Mouse (Mus musculus) hindbrain, embryonic 14.5 days (tissue): Measurements from ENCODE around the gene Cxcl3. TPM values are rescaled to one million over a fixed set of nuclear protein-coding genes. Genes with fewer than 3 reads are reported as not detected.

Experiments used
- ATAC-seq: fragments of 200-750 bp; cut with Nextera tagmentation; 2 replicates; pipeline ENCODE4 v1.8.0; 2017; ENCODE audit warnings: moderate number of reproducible peaks, mild to moderate bottlenecking, moderate TSS enrichment, moderate library complexity; ENCODE audit not compliant: low FRiP score
- DNase-seq: peaks from one replicate; pipeline ENCODE4 v3.0.0-alpha.2; 2015; ENCODE audit warnings: low spot score
- H3K27ac ChIP-seq: fragments of 300-500 bp; sonication (generic); 2 replicates; pipeline ENCODE4 v1.5.1; 2014; ENCODE audit warnings: mild to moderate bottlenecking, moderate library complexity
- H3K27me3 ChIP-seq: fragments of 300-500 bp; sonication (generic); 2 replicates; pipeline ENCODE4 v1.6.1; 2014; ENCODE audit warnings: mild to moderate bottlenecking, low read length, mixed read lengths; ENCODE audit not compliant: control insufficient read depth, insufficient read depth
- H3K36me3 ChIP-seq: fragments of 300-500 bp; sonication (generic); replicated peaks from 2 replicates; pipeline ENCODE4 v1.6.1; 2014; ENCODE audit not compliant: control insufficient read depth, insufficient read depth
- H3K4me1 ChIP-seq: fragments of 300-500 bp; sonication (generic); replicated peaks from 2 replicates; pipeline ENCODE4 v1.6.1; 2014; ENCODE audit warnings: antibody characterized with exemption, low read length, mixed read lengths; ENCODE audit not compliant: control insufficient read depth, insufficient read depth
- H3K4me2 ChIP-seq: fragments of 300-500 bp; sonication (generic); replicated peaks from 2 replicates; pipeline ENCODE4 v1.6.1; 2014; ENCODE audit warnings: mild to moderate bottlenecking, moderate library complexity
- H3K4me3 ChIP-seq: fragments of 300-500 bp; sonication (generic); replicated peaks from 2 replicates; pipeline ENCODE4 v1.5.1; 2014; ENCODE audit warnings: mild to moderate bottlenecking, low read length
- H3K9ac ChIP-seq: fragments of 300-500 bp; sonication (generic); 2 replicates; pipeline ENCODE4 v1.6.1; 2014
- H3K9me3 ChIP-seq: fragments of 300-500 bp; sonication (generic); 2 replicates; pipeline ENCODE4 v1.6.1; 2016; ENCODE audit warnings: low read length; ENCODE audit not compliant: control insufficient read depth
- WGBS: fragments of 180-500 bp; shearing (Covaris S2); extraction: QIAGEN DNeasy Blood & Tissue Kit; methylation state at CpG from one replicate; pipeline ENCODE4 v1.1.7; 2014; 5-methylcytosine and 5-hydroxymethylcytosine counted together
- polyA plus RNA-seq: library from polyadenylated mRNA; unstranded; fragments of >200 nt; fragmentation: Nextera tagmentation; extraction: Ambion mirVana; gene quantifications from 2 replicates; pipeline ENCODE4 v1.2.1, GENCODE M21; 2014

The Cxcl3 gene
- polyA plus RNA-seq, 1 experiment from 2014 or later: not detected

DNA sequence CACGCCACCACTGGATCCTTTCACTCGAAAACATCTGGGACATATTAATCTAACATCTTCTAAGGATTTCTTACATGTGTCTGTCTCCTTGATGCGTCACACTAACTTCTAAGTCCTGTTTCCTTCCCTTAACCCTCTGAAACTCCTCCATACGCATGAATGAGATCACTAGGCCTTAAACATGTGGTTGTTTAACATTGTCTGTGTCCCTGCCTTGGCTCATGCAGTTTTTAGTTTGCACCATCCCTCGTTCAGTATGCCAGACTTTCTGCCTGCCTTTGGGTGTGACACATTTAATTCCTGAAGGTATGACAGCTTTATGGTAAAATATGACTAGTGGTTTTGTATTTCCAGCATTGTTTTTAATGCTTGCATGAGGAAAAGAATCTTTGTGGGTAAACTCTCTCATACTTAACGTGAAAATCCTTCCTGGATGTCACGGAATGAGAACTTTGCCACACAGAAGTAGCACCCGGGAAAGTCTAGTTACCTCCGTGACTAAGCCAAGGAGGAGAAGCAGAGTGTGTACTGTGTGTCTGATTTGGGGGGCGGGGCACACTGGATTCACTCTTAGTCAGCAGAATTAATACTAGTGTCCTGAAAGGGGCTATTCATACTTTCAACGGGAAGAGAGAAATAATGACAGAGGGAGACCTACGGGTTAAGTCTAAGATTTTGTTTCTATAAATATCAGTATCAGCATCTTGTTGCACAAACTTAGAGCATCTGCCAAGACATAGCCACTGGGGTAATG lies 21.8 kb upstream of the Cxcl3 start:
- 82% methylated on average over 12 of the region's 12 CpGs for WGBS

DNA sequence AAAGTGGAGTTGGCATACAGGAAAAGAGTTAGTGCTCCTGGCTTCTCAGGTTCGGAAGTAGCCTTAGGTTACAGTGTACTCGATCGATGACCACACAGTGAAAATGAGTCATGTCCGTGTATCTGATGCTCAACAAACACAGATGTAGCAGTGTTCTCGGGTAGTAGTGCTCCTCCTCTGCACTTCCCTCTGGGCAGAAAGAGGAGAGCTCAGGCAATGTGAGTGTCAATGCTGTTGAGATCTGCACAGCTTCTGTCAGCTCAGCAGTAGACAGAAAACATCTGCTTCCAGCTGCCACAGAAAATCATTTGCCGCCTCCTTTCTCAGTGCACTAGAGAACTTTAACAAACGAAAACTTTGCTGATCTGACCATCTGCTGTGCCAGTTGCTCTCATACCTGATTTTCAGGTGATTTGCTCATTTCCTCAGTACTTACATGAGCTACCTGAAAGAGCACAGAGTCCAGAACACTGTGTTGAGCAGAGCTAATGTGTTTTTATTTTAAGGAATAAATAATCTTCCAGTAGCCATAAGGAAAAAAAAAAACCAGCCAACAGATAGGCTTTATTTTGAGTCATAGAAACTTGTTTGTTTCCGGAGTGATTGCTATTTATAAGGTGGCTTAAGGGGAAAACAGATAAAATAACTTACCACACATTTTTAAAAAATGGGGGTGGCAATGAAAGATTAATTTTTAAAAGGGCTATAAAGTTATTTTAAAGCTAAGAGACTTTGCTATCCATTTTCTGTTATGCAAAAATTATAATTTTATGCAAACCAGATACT lies 19.9 kb upstream of the Cxcl3 start:
- Histone ChIP-seq H3K4me2 (no peak overlapping the region), H3K27me3 (no peaks in the 10 kb centered on the region), H3K4me3 (no peak overlapping the region), H3K9ac (no peak overlapping the region), H3K36me3 (no peaks in the 10 kb centered on the region), H3K27ac (no peak overlapping the region), H3K4me1 (no peaks in the 10 kb centered on the region), H3K9me3 (no peaks in the 10 kb centered on the region)
- DNase-seq (no peak), ATAC-seq (no peak)
- 87% methylated on average over 8 of the region's 8 CpGs for WGBS

More for the DNA sequence above, 21.8 kb upstream of the Cxcl3 start:
- no peaks in the 10 kb centered on the region for H3K36me3 ChIP-seq
- no peak for ATAC-seq
- DNase-seq: no peak
- peaks cover 5% of the 10 kb centered on the region; the same call in 1 of the 2 replicates for H3K4me1 ChIP-seq
- no peak overlapping the region for H3K4me3 ChIP-seq
- no peak overlapping the region for H3K4me2 ChIP-seq
- H3K27ac ChIP-seq: no peak overlapping the region
- no peaks in the 10 kb centered on the region for H3K9me3 ChIP-seq
- H3K9ac ChIP-seq: no peak overlapping the region
- no peaks in the 10 kb centered on the region; the same call in 1 of the 2 replicates for H3K27me3 ChIP-seq

DNA sequence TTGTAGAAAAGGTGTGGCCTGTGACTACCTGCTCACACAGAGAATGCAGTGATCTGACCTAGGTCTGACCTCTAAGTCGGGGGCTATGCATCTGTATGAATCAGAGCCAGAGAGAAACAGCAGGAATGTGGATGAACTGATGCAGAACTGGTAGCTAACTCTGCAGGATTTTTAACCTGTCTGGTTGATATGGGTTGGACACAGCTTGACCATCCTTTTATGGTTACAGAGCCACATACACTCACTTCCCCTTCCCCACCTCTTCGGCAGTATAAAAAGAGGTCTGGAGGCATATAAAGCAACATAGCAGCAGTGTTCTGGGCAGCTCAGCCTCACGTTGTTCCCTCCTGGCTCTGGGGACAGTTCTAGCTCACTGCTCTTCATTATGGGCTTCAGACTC lies 17.7 kb upstream of the Cxcl3 start, which contains the start of gene Ppbp:
Gene Ppbp (plus strand): TSS at position 301 of the 400 bp plus-strand sequence.
- Histone ChIP-seq H3K4me3 (no peak within 1 kb of the TSS), H3K27me3 (no peaks in the 10 kb centered on the region), H3K4me2 (no peak within 1 kb of the TSS), H3K9me3 (no peaks in the 10 kb centered on the region), H3K36me3 (no peaks in the 10 kb centered on the region), H3K4me1 (no peaks in the 10 kb centered on the region), H3K27ac (no peak within 1 kb of the TSS), H3K9ac (no peak within 1 kb of the TSS)
- DNase-seq (no peak), ATAC-seq (no peak)
- 60% methylated on average over 3 of the region's 3 CpGs for WGBS

DNA sequence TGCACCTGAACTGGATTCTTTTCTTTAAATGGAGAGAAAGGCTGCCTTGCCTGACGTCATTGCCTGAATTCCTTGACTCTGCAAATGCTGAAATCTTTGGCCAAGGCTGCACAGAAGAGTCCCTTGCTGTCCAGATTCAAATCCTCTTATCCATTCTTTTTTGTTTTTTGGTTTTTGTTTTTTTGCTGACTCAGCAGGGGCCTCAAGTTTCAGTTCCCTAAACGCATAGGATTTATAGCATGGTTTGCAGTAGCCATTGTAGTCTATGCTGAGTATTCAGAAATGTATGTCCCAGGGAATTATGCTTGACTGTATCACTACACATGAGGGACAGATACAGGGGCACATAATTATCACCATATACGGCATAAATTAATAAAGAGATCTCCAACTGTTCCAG lies 14.5 kb upstream of the Cxcl3 start:
- DNase-seq: no peak
- WGBS: 77% methylated on average over 3 of the region's 3 CpGs
- ATAC-seq: no peak
- H3K27me3 ChIP-seq: no peaks in the 10 kb centered on the region
- no peak overlapping the region for H3K9ac ChIP-seq
- no peaks in the 10 kb centered on the region for H3K36me3 ChIP-seq
- no peak overlapping the region for H3K27ac ChIP-seq
- H3K9me3 ChIP-seq: no peaks in the 10 kb centered on the region
- no peaks in the 10 kb centered on the region for H3K4me1 ChIP-seq
- no peak overlapping the region for H3K4me2 ChIP-seq
- no peak overlapping the region for H3K4me3 ChIP-seq

DNA sequence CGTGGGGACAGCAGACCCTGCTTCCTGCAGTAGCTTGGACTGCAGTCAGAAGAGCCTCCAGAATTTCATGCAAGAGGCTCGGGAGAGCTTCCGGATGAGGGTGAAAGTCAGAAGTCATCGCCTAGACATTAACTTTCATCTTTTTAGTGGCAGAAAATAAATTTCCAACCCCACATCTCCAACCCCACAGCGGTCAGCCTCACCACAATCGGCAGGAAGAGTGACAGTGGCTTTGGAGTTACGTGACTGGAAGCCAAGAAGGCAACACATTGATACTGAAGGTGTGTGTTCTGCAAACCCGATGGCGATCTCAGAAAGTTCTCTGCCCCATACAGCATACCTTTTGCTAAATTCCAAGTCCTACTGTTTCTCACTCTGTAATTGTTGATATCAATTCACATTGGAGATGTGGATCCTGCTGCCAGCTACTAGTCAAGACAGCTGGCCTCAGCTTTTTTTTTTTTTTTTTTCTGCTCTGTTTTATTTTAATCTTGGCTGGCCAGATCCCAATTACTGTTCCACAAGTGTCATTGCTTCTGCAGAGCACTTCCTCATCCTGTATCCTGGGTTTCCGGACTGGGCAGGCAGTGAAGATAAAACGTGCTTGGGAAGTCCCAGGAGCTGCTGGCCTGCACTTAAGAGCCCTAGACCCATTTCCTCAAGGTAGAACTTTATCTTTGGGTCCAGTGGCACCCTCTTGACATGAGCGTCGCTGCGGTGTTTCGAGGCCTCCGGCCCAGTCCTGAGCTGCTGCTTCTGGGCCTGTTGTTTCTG lies 13.8 kb upstream of the Cxcl3 start, which contains the start of gene Pf4:
Gene Pf4 (plus strand): TSS at position 556 of the 774 bp plus-strand sequence.
- no peak for ATAC-seq
- Histone ChIP-seq H3K27ac (no peak within 1 kb of the TSS), H3K9me3 (no peaks in the 10 kb centered on the region), H3K9ac (no peak within 1 kb of the TSS), H3K4me2 (no peak within 1 kb of the TSS), H3K27me3 (no peaks in the 10 kb centered on the region), H3K4me1 (no peaks in the 10 kb centered on the region), H3K4me3 (no peak within 1 kb of the TSS), H3K36me3 (no peaks in the 10 kb centered on the region)
- 91% methylated on average over 16 of the region's 16 CpGs for WGBS
- DNase-seq: no peak

DNA sequence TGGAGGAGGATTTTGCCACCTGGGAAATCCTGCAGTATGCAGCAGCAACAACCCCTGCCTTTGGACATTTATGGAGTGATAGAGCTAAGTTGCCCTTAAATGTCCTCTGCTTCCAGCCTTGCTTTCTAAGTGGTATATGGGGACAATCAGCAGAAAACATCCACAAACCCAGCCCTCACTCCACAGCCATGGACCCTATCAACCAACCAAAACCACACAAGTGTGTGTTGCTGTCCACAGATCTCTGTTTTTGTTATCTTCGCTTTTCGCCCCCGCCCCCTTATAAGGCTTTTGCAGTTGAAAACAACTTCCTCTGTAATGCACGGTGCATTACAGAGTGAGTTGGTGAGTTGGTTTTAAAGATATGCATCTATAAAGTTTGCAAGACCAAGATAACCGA lies 10.3 kb upstream of the Cxcl3 start:
- Histone ChIP-seq H3K9ac (no peak overlapping the region), H3K4me3 (no peak overlapping the region), H3K27me3 (no peaks in the 10 kb centered on the region), H3K9me3 (no peaks in the 10 kb centered on the region), H3K36me3 (no peaks in the 10 kb centered on the region), H3K27ac (no peak overlapping the region), H3K4me2 (no peak overlapping the region), H3K4me1 (no peaks in the 10 kb centered on the region)
- 97% methylated on average over 5 of the region's 5 CpGs for WGBS
- ATAC-seq (no peak), DNase-seq (no peak)

DNA sequence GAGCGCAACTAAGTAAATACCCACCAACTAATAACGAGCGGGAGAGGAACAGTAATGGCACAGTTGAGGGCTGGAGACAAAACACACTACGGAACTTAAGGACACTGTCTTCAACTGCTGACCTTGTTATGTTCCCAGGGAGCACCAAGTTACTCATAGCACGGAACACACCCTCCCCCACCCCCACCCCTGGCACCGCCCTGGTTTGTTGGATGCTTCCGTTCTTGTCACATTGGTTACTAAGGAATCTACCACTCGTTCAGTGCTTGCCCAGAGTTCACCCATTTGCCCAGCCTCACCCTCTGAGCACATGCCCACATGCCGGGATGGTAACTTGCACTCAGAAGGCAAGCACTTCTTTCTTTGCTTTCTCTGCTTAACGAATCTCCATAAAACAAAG lies 8.3 kb upstream of the Cxcl3 start:
- whole genome bisulfite sequencing: 83% methylated on average over 10 of the region's 10 CpGs
- no peak overlapping the region for H3K9ac ChIP-seq
- ATAC-seq (no peak), DNase-seq (no peak)
- no peaks in the 10 kb centered on the region for H3K27me3 ChIP-seq
- no peaks in the 10 kb centered on the region for H3K9me3 ChIP-seq
- no peak overlapping the region for H3K4me2 ChIP-seq
- H3K4me3 ChIP-seq: no peak overlapping the region
- no peak overlapping the region for H3K27ac ChIP-seq
- no peaks in the 10 kb centered on the region for H3K36me3 ChIP-seq
- H3K4me1 ChIP-seq: no peaks in the 10 kb centered on the region

DNA sequence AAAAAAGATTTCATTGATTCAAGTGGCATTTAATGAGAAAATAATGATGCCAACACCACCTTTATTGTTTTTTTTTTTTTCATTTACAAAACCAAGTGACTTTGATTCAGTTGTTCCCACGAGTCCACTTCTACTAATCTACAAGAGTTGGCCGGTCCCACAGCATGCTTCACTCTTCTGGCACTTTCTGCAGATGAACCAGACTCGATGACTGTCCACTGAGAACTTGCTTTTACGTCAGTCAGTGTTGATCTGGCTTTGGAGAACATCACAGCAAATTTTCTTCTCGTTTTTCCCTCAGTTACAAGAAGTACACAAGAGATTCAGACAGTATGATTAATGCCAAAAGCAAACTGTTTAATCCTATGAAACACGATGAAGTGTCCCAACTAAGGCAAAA lies 7.0 kb upstream of the Cxcl3 start:
- no peaks in the 10 kb centered on the region for H3K36me3 ChIP-seq
- no peak for ATAC-seq
- H3K9me3 ChIP-seq: no peaks in the 10 kb centered on the region
- no peaks in the 10 kb centered on the region for H3K4me1 ChIP-seq
- H3K4me3 ChIP-seq: no peak overlapping the region
- no peaks in the 10 kb centered on the region for H3K27me3 ChIP-seq
- no peak for DNase-seq
- WGBS: 84% methylated on average over 6 of the region's 6 CpGs
- H3K4me2 ChIP-seq: no peak overlapping the region
- no peak overlapping the region for H3K27ac ChIP-seq
- H3K9ac ChIP-seq: no peak overlapping the region

DNA sequence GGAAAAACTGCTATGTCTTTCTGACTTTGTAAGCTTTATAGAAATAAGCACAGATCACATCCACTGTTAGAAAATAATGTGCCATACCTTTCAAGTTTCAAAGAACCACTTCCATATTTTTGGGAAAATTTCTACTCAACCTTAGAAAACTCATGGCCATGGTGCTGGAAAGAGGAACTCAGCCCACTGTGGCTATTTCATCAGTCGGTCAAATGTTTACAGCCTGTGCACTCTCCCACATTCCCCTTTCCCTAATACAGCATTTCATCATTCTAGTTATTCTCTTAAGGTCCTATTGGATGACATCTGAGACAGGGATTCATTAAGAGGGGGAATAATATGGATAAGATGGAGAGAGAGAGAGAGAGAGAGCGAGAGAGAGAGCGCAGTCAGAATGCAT lies 2.2 kb upstream of the Cxcl3 start:
- DNase-seq: no peak
- Histone ChIP-seq H3K4me2 (no peak overlapping the region), H3K4me1 (0 out of 2 replicates have a peak, but pooled peaks cover 4% of the 10 kb centered on the region), H3K36me3 (no peaks in the 10 kb centered on the region), H3K9ac (no peak overlapping the region), H3K9me3 (no peaks in the 10 kb centered on the region), H3K27me3 (no peaks in the 10 kb centered on the region), H3K27ac (no peak overlapping the region), H3K4me3 (no peak overlapping the region)
- 87% methylated on average over 3 of the region's 3 CpGs for WGBS
- no peak for ATAC-seq
